Mouse (Mus musculus): ENCODE results near the gene Adcy7. TPM values are rescaled to one million over a fixed set of nuclear protein-coding genes. Genes with fewer than 3 reads are reported as not detected.

Adcy7 gene
- 11.2 TPM for polyA plus RNA-seq (2014; fragmentation: Illumina TruSeq; extraction: RNeasy Lipid Tissue Mini Kit (QIAGEN cat#74804))

DNA sequence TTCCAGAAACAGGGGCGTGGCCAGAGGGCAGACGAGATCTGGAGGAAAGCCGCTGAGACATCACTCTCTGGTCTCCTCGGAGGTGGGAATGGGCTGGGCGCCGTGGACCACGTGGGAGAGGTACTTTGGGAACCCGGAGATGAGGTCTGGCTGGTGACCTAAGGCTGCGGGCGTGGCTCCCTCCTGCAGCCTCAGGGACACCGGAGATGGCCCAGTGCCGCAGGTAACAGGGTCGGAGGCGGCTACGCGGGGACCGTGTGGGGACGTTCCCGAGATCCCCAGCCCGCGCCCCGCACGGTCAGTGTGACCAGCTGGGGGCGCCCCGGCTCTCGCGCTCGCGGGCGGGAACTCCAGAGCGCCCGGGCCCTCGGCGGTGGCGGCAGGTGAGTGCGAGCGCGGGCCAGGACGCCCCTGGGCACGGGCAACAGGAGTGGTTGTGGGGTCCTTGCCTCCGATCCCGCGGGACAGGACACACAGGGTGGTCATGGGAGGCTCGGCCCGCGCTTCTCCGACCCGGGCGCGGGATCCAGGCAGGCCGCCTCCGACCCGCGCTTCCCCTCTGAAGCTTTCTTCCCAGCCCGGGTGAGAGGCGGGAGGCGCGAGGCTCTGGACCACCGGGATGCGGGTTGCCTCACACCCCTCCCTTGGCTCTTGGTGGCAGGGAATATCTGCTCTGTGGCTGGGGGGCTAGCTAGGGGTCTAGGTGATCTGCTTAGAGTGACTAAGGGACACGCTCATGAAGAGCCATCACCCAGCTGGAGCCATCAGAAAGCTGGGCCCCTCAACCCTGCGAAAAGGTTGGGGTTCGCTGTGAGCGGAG is at the start of gene Adcy7:
Adcy7 (plus strand) TSS at position 173 of the 820 bp plus-strand sequence.

DNA sequence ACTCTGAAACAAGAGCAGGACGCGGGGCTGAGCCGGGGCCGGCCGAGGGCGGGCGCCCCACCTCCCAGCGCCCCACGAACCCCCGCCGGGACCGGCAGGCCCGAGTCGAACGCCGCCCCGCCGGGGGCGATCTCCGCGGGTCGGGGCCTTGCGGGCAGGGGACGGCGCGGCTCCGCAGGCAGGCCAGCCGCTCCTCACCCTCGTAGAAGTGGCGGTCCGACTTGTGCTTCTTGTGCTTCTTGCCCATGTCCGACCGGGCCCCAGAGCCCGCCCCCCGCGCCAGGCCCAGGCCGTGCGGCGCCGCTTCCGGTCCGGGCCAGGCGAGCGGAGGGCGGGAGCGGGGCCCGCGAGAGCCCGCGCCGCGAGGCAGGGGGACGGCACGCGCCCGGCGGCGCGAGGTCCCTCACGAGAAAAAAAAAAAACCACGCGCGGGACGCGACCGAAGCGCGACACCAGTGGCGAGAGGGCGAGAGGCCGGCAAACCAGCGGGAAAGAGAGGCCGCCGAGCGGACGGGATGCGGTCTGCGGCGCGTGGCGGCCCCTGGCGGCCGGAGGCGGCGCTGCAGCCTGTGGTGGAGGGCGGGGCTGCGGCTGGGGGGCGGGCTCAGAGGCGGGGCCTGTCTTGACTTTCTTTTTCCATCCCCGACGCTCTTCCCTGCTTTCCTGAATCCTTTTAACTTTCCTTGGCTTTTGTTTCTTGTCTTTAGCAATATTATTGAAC is 89.7 kb downstream of the Adcy7 start, which contains the start of gene Brd7:
Brd7 (minus strand) TSS at position 487 of the 721 bp plus-strand sequence.

Other genes with a start within 250 kb of the Adcy7 start
- gene Cnep1r1, start 153.6 kb upstream of the Adcy7 start, polyA plus RNA-seq (2014; fragmentation: Illumina TruSeq; extraction: RNeasy Lipid Tissue Mini Kit (QIAGEN cat#74804)) = 172 TPM
- 35.1 TPM for gene Heatr3, start 134.5 kb upstream of the Adcy7 start, polyA plus RNA-seq (2014; fragmentation: Illumina TruSeq; extraction: RNeasy Lipid Tissue Mini Kit (QIAGEN cat#74804))
- gene Tent4b, start 73.2 kb upstream of the Adcy7 start, polyA plus RNA-seq (2014; fragmentation: Illumina TruSeq; extraction: RNeasy Lipid Tissue Mini Kit (QIAGEN cat#74804)) = 81.8 TPM
- 70.7 TPM for gene Brd7, start 89.8 kb downstream of the Adcy7 start, polyA plus RNA-seq (2014; fragmentation: Illumina TruSeq; extraction: RNeasy Lipid Tissue Mini Kit (QIAGEN cat#74804))
- gene Nkd1, start 249.0 kb downstream of the Adcy7 start, polyA plus RNA-seq (2014; fragmentation: Illumina TruSeq; extraction: RNeasy Lipid Tissue Mini Kit (QIAGEN cat#74804)) = 3.4 TPM

Measured in ovary, adult 10 weeks (tissue).